Mouse (Mus musculus) gastrocnemius, adult 8-10 months (tissue): ENCODE measurements at regions not wholly inside any gene's neighbourhood (a gene's known extent, or its start where the extent isn't known, plus 50 kb on each side); places are given as distances from the start of the nearest gene placed in this dataset.
A peak's percentile ranks its signal among the peaks of the same experiment; 100 is the strongest.

Source experiments
- DNase-seq, 2 experiments: peaks; one replicate each; pipeline ENCODE4 v3.0.0; 2022; ENCODE audit warnings: low spot score in 2 of 2

- no peak for DNase-seq
Observed at GRCm38 (mm10) chr17:63575316-63576007, 75.6 kb upstream of the Fbxl17 start.

- DNase-seq: no peak
Observed at GRCm38 (mm10) chr17:63582870-63583269, 83.1 kb upstream of the Fbxl17 start.

- no peak for DNase-seq
Observed at GRCm38 (mm10) chr17:63607021-63607751, 107.4 kb upstream of the Fbxl17 start.

- no peak for DNase-seq
Observed at GRCm38 (mm10) chr17:63622726-63623125, 122.9 kb upstream of the Fbxl17 start.

GRCm38 (mm10) chr17:63637598-63637997 is 137.8 kb upstream of the Fbxl17 start:
- DNase-seq: no peak

GRCm38 (mm10) chr17:63644390-63644789 is 144.6 kb upstream of the Fbxl17 start:
- DNase-seq: peak; percentile 11 to 43

- DNase-seq: no peak
Observed at GRCm38 (mm10) chr17:63657687-63658086, 157.9 kb upstream of the Fbxl17 start.

- peak; percentile 29 to 55 for DNase-seq
Observed at GRCm38 (mm10) chr17:63660841-63661481, 161.1 kb upstream of the Fbxl17 start.

- DNase-seq: peak; percentile 23 to 34
Observed at GRCm38 (mm10) chr17:63661584-63661983, 161.8 kb upstream of the Fbxl17 start.

GRCm38 (mm10) chr17:63662251-63662650 is 162.4 kb upstream of the Fbxl17 start:
- DNase-seq: no peak

- no peak for DNase-seq
Observed at GRCm38 (mm10) chr17:63676791-63677190, 177.0 kb upstream of the Fbxl17 start.

DNA sequence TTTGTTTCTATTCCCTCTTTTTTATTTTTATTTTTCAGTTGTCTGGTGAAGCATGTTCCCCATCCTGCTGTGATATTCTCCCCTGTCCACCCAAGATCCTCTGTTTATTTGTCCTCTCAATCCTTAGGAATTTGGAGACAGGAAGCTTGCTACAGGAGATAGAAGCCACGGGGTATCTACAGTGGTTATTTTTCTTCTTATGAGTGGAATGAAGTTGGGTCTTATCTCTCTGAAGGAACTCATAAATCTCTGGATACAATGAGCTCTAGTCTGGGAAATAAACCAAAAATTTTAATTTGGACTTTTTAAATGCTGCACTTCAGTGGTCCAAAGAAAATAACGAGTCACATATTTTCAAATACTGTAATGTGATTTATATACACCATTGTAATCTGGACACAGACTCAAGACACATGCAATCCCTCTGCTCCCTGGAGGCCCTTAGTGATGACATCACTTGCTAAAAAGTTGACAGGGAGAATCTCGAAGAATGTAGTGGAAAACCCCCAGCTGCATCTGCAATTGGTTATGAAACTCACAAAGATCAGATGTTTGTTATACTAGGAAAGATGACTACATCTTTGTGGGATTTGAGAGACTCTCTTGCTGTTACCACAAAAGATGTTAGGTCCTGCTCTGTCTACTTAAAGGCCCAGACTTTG is 178.3 kb upstream of the Fbxl17 start:
- DNase-seq: peak; percentile 33 to 43

DNA sequence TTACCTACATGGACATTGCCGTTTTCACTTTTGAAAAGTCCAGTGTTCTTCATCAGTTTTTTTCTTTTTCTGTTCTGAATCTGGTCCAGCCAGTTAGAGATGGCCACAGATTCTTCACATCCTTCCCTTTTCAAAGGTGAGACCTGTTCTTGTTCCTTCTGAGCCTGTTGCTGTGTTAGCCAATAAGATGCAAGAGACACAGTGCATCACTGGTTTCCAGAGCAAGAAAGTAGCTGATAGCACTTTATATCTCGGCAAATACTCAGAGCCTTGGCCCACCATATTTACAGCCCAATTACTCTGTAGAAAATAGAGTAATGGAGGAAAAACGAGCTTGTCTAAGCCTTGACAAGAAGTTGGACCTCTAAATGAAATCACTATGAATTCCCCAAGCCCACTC is 180.7 kb upstream of the Fbxl17 start:
- no peak for DNase-seq

GRCm38 (mm10) chr17:63683345-63683744 is 179.5 kb upstream of the Fer start:
- DNase-seq: no peak

GRCm38 (mm10) chr17:63684026-63684425 is 178.8 kb upstream of the Fer start:
- DNase-seq: no peak

GRCm38 (mm10) chr17:63685956-63686355 is 176.9 kb upstream of the Fer start:
- no peak for DNase-seq

- DNase-seq: no peak
Observed at GRCm38 (mm10) chr17:63686361-63686760, 176.5 kb upstream of the Fer start.

DNA sequence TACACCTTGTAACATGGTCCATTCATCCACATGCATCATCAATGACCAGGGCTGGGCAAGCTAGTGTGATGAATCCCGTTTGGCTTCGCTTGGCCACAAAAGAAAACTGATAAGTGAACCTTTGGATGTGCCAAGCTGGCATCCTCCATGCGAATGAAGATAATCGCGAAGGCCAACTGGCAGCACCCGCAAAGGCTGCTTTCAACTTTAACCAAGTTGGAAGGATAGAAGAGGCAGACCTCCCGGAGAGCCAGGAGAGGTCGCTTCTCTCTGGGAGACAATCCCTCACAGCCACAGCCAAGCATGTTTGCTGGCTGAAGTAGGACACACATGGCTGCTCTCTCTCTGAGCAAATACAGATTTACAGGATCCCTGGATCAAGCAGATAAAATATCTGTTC is 173.6 kb upstream of the Fer start:
- DNase-seq: no peak

DNA sequence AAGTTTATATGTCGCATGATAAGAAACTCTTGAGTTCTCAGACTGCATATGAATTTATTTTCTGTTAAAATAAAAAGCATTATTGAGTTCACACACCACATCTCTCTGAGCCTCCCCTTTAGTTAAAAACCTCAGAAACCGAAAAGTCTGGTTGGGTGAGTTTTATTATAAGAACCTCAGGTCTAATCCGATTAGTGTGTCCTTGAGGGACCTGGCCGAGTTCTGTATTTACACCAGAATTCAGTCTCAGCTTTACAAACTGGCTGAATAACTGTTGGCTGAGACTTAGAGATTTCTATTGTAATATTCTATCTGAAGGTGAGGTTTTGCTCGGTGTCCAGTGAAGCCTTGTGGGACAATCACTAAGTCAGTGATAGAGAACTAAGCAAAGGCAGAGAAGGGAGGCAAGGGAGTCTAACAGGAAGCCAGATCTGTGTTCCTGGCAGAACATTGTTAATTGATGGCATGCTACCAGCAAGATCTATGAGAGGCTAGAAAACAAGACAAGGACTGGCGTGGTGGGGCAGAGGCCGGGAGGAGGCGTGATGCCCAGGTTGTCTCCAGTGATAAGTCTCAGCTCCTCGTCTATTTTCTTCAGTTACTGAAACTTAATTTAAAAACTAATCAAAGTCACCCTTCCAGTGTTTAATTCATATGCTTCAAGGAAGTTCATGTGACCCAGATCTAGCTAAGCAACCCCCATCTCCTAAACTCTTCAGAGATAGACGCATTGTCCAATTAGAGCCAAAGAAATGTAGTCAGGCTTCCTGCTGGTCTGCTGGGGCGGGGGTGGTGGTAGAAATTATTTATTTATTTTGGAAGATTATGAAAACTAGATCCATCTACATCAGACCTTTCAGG is 171.8 kb upstream of the Fer start:
- no peak for DNase-seq

DNA sequence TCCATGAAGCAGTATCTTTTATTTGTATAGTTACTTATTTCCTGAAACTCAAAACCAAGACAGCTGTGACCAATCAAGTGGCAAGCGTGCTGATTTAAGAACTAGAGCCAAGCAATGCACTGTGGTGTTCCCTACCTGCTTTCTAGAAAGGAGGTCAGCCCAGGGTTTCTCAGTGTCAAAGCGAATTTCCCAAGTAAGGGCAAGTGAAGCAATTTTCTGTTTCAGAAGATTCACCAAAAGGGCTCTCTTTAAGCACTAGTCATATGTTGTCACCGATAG is 171.2 kb upstream of the Fer start:
- no peak for DNase-seq

DNA sequence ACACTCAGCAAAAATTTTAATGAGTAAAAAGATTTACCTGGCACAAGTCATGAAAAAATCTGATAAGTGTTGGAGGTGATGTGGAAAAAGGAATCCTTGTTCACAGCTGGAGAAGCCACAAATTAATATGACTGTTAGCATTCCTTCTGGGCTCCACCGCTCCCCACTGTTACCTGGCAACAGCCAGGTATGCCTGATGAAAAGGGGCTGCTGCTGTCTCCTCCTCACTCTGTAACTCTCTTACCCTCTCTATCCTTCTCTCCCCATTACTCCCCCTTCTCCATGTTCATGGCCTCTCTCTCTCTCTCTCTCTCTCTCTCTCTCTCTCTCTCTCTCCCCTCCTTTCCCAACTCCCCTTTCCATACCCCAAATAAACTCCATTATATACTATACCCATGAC is 169.6 kb upstream of the Fer start:
- DNase-seq: no peak
